Mouse (Mus musculus): ENCODE results near the gene 1700086D15Rik.

DNA sequence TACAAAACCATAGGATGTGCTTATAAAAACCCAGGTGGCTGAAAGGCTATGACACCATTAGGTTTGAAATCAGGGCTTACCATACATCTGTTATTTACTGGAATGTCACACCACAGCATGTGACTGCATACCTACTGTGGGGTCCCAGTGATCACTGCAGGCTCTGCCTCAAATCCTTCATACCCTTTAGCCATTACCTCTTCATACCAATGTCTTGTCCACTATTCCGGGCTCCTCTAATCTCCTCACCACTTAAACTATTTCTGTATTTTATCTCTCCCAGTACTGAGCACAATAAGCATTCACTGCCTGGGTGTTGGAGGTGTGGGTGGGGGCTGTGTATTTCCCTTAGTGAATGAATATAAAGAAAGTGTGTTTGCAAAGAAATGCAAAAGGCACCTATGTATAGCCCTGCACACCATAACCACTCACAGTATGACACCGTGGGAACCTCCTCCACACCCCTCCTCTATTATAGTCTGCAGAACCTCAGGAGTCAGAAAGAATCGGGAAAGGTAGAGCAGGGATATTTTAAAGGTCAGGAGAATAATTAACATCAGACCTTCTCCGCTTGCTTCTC, 16.8 kb downstream of the 1700086D15Rik start:
- TF ChIP-seq POLR2A (IDR thresholded peaks at IDR 0.05; ENCODE audit: borderline replicate concordance, extremely low read depth, insufficient read depth, insufficient read length, poor library complexity, severe bottlenecking) (no peak), CTCF (IDR thresholded peaks at IDR 0.05; ENCODE audit: borderline replicate concordance, extremely low read depth, insufficient read depth, insufficient read length) (no peak)

All from brain, embryonic 14.5 days (tissue).